Mouse (Mus musculus) layer of hippocampus, adult 8-10 months (tissue): Measurements from ENCODE around the gene Scn10a. TPM values are rescaled to one million over a fixed set of nuclear protein-coding genes. Genes with fewer than 3 reads are reported as not detected.
A peak's percentile ranks its signal among the peaks of the same experiment; 100 is the strongest.

Experiments
- DNase-seq, 2 experiments: peaks; one replicate each; pipeline ENCODE4 v3.0.0; 2022; ENCODE audit warnings: low spot score in 2 of 2
- total RNA-seq, 4 experiments: library from RNA; stranded (reverse); gene quantifications; 2 replicates each; pipeline ENCODE4 v1.2.4; 2022

The Scn10a gene
- total RNA-seq, 4 experiments from 2014 or later, result not detected

DNA sequence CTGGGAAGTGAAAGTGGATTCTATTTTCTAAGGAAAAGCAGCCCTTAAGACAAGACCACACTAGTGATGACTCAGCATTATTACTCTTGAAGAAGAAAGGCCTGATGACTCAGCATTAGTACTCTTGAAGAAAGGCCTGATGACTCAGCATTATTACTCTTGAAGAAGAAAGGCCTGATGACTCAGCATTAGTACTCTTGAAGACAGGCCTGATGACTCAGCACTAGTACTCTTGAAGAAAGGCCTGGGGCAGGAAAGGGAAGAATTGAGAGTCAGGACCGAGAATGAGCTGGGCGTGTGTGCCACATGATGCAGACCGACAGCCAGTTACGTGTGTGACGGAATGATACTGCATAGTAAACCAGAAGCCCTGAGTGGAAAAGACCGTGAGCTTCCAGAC is 77.1 kb downstream of the Scn10a start:
- no peak for DNase-seq

DNA sequence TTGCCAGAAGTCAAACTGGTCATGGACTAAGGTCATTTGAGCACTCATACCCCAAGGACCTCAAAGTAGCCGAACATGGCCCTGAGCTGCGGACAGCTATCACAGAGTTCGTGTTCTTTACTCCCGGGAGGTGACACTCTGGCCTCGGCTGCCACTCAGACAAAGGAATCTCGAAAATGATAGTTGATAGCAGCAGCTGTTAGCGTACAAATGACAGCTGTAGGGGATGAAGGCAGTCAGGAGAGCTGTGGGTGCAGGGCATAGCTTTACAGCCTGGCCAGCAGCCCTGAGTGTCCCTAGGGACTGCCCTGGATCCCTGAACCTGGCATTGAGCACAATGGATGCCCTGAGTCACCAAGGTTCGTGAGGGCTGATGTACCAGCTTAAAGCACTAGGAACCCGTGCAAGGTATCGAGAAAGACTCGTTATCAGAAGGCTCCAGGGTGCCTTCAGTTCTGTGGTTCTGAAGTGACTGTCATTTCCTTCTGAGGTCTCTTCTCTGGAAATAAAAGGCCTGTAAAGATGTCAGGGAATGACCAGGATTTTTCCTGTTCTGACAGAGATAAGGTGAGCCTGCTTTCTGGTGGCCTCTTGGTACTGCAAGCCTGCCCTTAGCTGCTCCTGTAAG is 84.8 kb downstream of the Scn10a start:
- DNase-seq, result no peak

DNA sequence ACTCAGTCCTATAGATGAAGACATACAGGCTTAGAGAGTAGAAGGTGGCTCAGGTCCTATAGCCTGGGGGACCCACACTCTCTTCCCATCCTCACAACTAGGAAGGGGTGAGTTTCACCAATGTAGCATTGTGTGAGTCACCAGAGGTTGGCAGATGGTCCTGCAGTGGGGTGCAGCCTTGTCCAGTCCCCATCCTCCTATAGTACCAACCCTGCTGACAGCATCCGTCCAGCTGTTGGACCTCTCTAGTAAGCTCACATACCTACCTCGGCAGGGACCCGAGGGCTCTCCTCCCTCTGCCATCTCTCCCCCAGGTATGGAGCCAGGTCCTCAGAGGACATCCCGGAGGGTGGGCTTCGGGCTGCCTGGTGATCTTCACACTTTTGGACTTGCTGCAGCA is 85.6 kb downstream of the Scn10a start:
- DNase-seq, result no peak

DNA sequence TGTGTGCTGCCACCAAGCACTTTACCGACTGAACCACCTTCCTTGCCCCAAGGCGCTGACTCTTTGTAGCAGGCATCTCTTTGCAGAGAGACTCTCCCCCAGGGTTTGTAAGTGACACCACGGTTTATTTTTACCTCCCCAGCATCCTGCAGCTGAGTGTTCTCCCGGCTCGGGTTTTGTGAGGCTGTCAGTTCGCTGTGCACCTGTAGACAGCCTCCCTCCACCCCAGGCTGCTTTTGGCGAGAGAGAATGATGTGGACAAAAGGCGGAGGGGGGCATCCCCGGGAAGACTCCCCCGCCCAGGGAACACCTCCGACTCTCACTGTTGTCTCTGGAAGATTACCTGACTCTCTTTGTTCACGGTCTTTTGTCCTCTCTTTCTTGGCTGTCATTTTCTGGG is 86.3 kb downstream of the Scn10a start:
- DNase-seq, result no peak

DNA sequence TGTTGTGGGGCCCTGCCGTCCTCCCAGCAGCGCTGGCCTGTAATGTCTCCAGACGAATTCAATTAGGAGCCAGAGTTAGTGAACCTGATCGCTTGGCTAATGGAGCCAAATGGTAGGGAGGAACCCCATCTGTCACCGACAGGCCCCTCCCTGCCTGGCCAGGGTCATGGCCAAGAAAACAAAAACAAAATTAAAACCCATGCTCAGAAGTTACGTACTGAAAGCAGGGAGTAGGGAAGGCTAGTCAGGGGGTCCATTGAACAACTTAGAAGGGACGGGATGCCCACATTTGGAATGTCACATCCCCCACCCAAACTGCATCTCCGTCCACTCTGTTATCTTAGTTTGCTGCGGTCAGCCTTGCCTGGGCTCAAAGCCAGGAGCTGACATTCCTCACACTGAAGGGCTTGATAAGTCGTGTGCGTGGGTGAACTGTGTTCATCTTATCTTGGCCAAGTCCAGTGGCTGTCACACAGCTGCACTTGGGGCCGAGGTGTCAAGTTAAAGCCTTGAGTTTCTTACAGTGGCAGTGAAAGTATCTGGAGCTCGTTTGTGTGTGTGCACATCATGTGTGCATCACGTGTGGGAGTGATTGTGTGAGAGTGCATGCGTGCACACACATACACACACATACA is 87.1 kb downstream of the Scn10a start:
- DNase-seq, result no peak

DNA sequence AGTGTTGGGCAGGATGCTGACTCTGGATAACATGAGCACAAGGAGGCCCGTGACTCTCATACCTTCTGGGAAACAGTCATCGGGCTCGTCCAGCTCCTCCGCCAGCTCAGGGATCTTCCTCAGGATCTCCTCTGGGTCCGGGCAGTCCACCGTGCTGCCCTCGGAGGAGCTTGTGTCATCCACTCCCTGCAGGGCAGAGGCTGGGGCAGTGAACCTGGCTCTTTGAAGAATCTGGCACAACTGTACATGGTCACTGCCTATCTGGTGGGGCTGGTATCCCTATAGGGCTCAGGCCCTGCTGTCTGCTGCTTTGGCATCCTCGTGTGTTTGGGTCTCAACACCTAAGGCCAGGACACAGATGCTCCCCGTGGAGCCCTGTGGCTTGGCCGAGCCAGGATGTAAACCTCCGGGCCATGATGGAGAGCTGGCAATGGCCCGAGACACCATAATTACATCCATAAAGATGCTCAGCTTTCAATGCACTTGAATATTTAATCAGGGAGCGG is 87.7 kb downstream of the Scn10a start:
- DNase-seq, result no peak

DNA sequence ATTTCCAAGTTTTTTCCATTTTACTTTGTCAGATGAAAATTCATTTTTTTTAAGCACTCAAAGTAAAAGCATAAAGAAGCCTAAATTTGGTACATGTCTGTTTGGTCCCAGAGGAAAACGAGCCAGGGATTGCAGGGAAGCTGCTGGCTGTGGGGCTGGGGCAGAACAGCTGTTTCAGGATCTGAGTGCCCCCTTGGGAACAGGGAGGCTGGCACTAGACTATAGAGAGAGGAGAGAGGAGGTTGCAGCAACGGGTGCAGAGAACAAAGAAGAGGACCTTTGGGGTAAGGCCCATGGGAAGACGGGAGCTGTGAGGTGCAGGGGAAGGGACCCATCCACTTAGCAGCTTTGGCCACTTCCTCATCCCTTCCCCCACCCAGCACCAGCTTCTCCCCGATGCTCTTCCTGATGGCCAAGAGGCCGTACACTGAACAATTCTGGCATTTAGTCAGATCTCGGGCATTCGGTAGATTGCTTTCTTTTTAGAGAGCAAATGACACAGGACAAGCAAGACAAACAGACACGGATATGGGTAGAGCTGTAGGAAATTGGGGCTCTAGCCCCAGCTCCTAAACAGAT is 90.3 kb downstream of the Scn10a start:
- DNase-seq, result no peak

DNA sequence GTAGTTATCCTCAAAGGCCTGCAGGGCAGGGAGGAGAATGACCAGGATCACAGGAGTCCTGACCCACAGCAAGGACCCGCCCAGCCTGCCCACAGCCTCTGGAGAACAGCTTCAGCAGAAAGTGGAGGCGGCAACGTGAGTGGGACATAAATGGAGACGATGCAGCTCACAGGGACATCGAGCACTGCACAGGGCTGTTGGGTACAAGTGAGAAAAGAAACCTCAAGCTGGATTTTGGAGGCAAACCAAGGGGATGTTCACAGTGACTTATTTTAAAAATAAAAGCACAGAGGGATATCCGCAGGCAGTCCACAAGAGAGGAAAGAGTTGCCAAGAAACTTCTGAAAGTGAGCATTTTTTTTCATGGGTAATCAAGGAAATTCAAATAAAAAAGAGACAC is 91.9 kb downstream of the Scn10a start:
- DNase-seq, result no peak

DNA sequence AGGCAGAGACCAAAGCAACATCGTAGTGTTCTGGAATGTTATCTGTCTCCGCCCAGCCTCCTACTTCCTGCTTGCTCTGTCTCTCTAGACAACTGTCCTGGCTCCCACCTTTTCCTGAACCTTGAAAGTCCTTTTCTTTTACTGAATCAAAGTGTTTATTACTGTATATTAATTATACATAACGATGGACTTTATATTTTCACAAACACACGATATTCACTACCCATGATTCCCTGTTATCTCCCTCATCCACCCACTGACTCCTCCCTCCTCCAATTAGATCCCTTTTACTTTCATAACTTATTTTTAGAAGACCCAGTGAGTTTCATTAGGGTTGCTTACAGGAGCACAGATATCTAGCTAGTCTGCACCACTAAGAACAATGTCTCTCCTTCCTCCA is 95.0 kb downstream of the Scn10a start:
- DNase-seq, result no peak

DNA sequence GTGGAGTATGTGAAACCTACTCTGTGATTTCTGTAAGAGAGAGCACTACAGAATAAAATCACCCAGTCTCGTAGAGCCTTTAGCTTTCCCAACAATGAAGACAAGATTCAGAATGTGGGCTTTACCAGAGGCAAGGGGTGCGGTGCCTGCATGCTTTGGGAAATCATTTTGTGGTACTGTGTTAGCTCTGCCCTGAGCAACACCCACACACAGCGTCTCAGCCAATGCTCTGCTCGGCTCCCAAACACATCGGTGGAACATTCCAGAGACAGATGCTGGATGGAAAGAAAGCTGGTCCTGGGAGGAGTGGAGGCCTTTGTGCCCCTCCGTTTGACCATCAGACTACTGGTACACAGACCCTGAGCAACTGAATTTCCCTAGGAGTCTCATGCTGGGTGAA is 104.3 kb downstream of the Scn10a start:
- no peak for DNase-seq

DNA sequence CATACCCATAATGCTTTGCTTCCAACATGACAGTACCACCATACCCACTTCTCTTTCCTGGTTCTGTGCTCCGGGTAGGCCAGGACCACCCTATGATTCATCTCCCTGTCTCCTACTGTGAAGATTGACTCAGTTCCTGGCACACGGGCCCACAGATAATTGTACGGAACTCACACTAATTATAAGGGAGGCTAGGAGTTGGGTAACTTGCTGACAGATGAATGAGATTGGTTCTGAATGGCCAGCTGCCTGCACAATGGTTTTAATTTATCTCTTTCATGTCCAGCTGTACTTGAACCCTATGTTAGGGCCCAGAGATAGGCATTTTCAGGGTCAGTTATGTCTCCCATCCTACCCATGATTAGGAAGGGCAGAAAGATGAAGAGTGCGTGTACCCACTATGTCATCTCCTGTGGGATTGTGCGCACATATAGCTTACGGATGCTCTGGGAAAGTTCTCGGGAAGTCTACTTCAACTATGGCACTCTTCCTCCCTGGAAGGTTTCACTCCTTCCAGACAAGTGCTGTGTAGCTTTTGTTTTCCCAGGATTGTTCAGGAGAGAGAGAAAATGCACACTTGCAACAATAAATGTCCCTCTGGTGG is 108.5 kb downstream of the Scn10a start:
- DNase-seq, result no peak

DNA sequence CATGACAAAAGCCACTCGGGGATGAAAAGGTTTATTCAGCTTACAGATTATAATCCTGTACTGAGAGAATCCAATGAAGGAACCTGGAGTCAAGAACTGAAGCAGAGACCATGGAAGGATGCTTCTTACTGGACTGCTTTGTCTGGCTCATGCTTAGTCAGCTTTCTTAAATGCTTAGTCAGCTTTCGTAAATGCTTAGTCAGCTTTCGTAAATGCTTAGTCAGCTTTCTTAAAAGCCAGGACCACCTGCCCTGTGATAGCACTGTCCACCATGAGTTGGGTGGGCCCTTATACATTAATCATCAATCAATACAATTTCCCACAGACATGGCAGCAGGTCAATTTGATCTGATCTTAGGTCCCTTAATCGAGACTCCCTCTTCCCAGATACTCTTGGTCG is 112.2 kb downstream of the Scn10a start:
- no peak for DNase-seq

DNA sequence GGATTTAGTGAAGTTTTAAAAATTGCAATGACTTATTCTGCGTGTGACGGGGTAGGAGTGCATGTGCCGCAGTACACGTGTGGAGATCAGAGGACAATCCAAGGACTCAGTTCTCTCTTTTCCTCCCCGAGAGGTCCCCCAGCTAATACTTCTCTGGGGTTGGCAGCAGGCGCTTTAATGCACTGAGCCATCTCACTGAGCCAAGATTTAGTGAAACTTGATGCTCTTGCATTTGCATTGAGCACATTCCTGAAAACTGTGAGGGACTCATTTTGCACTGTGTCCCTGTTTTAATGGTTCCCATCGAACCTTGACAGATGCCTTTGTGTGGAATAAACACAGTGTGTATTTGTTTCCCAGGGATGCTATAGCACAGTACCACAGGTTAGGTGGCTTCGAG is 114.5 kb downstream of the Scn10a start:
- no peak for DNase-seq

DNA sequence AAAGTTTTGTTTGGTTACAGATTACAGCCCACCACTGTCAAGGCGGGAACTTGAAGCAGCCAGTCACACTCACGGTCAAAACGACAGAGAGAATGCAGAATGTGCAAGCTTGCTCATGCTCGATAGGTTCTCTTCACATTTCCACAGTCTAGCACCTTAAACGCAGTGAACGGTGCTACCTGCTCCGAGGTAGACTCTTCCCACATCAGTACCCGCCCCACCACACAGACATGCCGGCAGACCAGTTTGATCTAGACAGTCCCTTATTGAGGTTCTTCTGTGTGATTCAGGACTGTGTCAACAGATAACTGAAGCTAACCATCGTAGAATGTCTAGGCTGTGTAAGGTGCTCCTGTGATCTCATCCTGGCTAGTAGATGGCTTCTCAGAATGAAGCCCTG is 120.6 kb downstream of the Scn10a start:
- no peak for DNase-seq

DNA sequence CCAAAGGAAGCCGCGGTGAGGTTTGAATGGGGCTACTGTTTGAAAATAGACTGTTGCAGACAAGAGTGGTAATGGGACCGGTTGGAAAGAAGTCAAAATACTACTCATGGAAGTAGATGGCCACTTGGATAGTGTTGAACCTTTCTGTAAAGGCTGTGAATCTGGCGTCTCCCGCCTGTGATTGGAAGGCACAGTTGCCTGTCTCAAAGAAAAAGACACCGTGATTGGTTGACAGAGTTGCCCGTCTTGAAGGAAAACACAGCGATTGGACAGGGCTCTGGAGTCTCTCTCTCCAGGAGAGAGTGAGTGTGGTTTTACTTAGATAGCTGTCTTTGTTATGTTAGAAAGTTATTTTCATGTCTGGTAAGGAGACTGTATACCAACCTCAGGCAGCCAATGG is 121.8 kb downstream of the Scn10a start:
- no peak for DNase-seq

DNA sequence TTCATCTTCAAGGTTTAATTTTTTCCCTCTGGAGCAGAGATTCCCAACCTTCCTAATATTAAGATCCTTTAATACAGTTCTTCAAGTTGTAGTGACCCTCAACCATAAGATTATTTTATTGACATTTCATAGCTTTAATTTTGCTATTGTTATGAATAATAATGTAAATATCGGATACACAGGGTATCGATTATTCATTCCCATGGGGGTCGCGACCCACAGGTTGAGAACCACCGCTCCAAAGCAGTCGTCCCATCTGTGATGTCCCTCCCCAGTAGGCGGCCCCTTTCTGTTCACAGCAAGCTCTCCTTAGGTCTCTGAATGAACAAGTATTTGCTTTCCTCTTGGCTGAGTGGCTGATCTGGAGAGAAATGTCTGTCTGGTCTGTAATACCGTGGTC is 129.5 kb downstream of the Scn10a start:
- no peak for DNase-seq

DNA sequence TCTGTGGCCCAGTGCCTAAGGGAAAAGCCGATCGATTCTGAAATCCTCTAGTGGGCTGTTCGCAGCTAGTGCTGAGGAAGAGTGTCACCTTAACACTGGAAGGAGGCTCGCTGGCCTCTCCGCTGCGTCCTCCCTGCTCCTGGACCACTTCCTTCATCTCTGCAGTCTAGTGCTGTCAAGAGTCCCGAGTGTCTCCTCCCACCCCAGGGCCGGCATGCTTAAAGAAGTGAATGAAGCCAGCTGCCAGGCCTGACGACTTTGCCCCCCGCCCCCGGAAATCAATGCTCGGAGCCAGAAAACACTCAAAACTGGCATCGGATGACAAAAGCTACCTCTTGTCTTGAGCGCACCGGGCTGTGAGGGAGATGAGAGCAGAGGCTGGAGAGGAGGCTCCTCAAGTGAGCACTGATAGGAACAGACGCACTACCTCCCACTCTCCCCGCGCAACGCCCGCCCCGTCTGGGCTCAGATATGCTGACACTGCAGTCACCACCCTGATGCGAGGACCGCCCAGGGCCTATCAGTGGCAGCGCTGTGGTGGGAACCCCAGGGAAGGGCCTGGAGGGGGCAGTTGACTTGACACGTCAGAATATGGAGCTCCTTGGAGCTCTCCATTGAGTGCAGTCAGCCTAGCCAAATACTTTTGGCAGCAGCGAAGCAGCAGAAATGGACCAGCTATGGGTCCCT is 130.2 kb downstream of the Scn10a start:
- DNase-seq, result no peak

DNA sequence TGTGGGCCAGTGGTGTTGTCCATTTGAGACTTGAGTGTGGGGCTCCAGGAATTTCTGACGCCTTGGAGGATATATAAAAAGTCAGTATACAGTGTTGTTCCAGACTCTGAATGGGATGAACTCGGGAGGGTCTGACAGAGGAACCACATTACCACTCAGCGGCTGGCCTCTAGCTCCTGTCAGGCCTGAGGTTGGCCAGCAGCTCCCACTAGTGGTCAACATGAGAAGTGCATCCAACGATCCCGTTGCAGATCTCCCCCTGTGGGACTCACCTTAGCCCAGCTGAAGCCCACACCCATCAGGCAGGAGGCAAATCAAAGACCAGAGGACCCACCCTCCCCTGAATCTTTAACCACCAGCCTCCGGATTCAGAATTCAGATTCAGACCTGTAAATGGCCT is 138.5 kb downstream of the Scn10a start:
- peak in 1 of 2 experiments; percentile 78 for DNase-seq

DNA sequence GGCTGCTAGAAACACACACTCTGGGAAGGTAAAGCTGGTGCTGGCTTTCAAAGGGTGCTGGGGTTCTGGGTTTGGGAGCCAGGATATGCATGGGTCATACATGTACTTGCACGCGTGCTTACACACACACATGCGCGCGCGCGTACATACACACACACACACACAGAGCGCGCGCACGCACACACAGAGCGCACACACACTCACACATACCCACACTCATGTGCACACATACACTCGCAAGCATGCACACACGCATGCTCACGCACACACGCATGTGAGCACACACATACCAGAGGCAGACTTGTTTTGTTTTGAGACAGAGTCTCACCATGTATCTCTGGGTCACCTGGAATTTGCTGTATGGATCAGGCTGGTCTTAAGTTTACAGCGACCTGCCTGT is 138.9 kb downstream of the Scn10a start:
- DNase-seq, result no peak

DNA sequence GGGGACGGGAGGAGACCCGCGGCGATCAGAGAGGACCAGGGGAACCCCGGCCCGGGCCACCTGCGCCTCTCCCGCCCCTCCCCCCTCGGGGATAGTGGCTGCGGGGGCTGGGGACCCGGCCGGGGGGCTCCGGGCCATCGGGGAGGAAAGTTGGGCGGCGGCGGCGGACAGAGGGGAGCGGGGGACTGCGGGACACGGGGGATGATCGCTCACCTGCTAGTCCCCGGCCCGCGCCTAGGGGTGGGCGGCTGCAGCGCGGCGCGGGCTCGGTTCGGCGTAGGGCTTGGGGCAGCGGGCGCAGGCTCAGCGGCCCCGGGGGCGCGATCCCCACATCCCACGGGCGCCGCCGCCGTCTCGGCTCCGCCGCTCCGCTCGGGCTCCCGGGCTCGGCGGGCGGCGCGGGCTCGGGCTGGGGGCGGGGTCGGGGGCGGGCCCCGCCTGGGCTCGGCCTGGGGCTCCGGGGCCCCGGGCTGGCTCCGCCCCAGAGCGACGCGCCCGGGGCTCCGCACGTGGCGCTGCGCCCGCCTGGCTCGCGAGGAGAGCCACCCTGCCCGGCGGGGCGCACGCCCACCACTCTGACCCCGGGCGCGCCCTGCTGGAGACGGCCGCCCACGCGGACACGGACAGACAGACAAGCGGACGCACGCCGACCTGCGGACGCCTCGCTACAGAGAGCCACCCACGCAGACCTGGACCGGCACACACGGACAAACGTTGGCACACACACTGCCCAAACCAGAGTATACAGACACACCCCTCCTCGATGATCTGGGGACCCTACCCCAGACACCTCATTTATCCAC is 140.3 kb downstream of the Scn10a start, which contains the start of gene Scn5a:
Gene Scn5a, minus strand, starts transcription at position 381 of the 803 bp plus-strand sequence.
- DNase-seq, result no peak

DNA sequence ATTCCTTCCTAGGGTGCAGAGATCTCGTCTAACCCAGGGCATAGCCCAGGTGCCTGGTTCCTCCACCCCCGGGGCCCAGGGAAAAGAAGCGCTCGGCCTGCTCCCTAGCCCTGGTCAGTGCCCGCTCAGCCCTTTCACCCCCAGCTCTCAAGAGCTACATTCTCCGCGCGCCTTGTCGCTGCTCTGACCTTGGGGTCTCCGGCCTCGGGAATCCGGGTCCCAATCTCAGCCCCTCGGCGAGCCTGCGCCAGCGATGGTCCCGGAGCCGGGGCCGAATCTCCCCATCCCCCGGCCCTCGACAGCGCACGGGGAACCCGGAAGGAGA is 140.8 kb downstream of the Scn10a start:
- DNase-seq, result no peak
